Mouse (Mus musculus): ENCODE measurements at regions not wholly inside any gene's neighbourhood (a gene's known extent, or its start where the extent isn't known, plus 50 kb on each side); places are given as distances from the start of the nearest gene placed in this dataset.

DNA sequence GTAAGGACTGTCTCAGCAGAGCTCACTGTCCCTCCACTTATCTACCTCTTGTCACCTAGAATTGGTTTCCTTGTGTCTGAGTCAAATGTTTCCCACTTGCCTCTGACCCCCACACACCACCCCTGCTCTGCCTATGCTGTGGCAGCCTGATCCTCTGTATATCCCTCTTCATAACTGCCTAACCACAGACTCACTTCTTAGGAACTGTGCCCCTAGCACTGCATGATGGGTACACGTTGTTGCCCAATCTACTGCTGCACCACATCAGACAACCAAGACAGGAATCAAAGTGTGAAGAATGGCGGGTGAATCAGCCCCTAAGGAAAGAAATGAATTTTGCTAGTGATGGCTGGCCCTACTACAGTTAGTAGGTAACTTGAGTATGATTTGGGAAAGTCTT is 167.4 kb downstream of the B3gnt2 start:
- DNase-seq: no peak

DNA sequence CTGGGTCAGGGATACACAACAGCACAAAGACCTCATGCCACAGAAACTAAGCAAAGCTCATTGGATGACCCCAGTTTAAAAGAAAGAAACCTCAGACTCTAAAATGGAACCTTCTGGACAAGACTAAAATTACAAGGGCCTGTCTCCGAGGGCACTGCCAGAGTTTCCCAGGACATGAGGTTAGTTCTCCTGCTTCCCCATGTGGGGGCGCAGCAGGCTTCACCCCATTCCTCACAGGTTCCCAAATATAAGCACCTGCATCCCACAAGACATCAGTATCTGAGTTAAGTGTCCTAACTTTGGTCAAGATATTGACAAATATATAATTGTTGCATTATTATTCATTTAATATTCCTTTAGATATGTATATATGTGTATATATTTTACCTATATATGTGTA is 166.8 kb downstream of the B3gnt2 start:
- DNase-seq: no peak

DNA sequence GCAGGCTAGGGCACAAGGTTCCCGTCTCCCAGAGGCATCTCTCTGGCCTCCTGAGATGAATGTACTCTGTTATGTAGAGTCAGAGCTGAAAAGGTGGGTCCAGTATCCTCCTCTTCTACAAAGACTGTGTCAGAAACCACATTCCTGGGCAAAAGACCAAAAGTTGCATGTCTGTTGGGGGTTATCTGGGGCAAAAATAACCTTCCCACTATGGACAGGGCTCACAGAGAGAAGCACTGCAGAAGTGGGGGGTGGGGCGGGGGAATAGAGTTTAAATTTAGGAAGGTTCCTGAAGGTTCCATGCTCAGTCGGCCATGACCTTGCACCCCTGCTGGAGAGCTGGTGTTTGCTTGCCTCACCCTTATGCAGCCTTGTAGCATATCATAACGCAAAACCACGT is 165.9 kb downstream of the B3gnt2 start:
- DNase-seq: no peak

DNA sequence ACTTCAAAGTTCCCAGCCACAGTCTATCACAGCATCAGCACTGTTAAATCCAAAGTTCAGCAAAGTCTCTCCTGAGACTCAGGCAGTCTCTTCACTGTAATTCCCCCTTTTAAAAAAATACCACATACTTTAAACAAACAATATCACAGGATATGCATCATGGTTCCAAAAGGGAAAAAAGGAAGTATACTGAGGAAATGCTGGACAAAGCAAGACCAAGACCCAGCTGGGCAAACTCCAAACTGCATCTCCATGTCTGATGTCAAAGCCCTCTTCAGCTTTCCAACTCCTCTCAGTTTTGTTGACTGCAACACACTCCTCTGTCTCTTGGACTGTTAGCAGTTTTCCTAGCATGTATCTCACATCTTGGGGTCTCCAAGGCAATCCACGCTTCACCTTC is 165.5 kb downstream of the B3gnt2 start:
- DNase-seq: no peak

DNA sequence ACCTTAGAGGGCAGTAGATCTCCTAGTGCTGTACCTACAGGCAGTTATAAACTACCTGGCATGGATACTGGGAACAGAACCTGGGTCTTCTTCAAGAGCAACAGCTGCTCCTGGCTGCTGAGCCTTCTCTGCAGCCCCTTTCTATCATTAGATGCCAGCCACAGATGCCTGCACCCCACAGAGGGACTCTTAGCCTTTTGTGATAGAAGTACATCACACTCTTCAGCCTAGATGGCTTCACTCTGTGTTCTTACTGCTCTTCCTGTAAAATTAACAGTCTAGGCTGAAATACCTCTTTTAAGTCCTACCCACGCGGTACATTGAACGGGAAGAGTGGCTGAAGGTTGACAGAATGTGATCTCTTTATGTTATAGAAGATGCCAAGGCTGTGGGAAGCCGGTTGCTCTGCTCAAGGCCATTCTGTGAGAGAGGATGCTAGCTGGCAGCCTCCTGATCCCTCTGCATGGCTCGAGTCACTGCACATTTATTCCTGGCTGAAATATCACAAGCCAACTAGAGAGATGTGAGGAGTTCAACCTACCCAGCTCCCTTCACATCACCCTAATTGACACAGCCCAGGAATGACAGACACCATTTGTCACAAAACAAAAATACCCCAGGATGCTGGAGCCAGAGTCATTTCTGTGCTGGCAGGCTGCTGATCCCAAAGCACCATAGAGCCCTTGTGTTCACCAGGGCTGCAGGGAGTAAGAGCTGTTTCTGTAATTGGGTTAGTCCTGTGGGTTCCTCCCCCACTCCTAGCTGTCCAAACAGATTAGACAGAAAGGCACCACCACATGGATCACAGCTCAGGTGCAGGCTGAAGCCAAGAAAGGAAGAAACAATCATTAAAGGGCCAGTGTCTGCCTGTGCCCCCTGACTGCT is 162.5 kb downstream of the B3gnt2 start:
- no peak for DNase-seq

DNA sequence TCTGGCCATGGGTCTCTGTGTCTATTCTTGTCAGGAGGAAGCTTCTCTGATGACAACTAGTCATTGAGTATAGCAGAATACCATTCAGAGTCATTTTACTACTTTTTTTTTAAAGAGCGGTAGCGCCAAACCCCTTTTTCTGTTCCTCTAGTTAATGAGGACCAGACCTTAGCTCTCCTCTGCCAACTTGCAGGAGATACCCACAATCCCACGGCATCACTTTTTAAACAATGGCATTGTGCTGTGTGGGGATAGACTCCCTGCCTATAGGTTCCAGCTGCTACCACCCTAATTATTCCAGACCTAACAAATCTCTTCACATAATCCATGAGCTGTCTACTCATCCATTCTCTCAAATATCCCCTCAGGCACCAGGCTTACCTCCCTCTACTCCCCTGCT is 154.7 kb downstream of the B3gnt2 start:
- DNase-seq: no peak

Data from gastrocnemius, postnatal 10 days (tissue).